Mouse (Mus musculus): Measurements from ENCODE around the gene Itm2c.

Itm2c gene

DNA sequence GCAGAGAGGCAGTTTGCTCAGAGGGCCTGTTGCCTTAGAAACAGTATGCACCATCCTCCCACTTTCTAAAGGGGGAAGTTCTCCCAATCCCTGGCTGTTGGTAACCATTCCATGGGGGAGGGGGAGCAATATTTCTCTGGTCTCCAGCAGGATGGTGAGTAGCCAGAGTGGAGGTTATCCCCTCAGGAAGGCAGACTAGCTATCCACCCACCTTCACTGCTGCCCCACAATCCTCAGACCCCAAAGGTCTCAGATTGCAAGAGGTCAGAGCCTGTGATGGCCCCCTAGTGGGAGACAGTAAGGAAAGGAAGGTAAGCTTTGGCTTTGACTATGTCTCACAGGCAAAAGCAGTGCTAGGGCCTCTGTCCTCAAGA lies 5.3 kb downstream of the Itm2c start:
- no peak for DNase-seq (ENCODE audit: low spot score)

DNA sequence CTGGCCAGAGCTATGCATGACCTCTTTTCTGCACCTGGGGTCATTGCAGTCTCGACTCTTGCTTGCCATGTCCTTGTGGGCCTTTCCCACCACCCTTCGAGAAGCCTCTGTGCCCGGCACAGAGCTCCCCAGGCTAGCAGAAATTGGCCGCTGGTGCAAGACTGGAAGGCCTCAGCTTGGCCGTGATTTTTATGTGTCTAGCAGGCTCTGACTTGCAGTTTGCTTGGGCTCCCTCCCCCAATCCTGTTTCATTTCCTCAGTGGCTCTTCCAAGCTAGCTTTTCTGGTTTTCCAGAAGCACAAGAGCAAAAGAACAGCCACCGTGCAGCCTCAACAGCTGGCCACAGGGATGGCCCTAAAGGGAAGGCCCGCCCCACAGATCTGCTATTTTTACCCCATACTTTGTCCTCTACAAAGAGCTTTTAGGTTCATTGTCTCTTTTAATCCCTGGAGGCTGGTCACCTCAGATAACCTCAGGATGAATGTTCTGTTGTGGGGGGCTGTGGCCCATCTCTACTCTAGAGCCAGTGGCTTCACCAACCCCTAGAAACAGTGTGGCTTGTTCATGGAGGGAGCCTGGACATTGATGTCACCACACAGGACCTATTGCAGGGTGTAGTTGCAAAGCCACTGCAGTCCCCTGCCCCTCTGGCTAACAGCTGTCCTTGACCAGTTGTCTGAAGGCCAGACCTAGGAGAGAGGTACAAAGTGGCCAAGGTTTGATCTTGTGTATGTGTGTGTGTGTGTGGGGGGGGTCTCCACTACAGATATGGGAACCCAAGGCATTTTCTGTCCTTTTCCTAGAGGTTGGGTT lies 6.6 kb downstream of the Itm2c start:
- DNase-seq (ENCODE audit: low spot score) = no peak

- no peak for DNase-seq (ENCODE audit: low spot score)
Measured at GRCm38 (mm10) chr1:85901516-85902107, 7.5 kb downstream of the Itm2c start.

DNA sequence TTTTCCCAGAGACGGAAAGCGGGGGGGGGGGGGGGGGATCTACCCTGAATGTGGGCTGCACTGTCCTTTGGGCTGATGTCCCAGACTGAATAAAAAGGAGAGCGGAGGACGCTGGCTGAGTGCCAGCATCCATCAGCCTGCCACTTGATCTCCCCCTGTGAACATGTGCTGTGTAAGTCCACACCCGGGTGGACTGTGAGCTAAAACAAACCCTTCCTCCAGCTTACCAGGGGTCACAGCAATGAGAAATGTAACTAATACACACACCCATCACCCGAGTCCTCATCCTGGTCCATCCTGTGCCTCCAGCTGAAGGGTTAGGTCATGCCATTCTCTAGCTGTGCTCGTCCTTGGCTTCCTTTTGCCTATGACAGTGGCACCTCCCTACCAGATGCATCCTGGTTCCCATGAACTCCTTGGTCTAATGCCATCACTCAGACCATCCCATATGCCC lies 8.1 kb downstream of the Itm2c start:
- no peak for DNase-seq (ENCODE audit: low spot score)

DNA sequence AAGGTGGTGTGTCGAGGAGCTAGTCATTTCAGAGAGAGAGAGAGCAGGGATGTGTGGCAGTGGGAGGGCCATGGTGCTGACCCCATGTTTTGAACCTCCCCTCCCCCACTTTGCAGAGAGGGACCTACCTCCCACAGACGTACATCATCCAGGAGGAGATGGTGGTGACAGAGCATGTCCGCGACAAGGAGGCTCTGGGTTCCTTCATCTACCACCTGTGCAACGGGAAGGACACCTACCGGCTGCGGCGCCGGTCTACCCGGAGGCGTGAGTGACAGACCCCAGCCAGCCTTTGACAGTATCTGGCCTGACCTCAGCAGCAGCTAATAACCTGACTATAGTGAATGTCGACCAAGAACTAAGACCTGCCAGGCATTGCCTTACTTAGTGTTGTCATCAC lies 12.8 kb downstream of the Itm2c start:
- no peak for DNase-seq (ENCODE audit: low spot score)

DNA sequence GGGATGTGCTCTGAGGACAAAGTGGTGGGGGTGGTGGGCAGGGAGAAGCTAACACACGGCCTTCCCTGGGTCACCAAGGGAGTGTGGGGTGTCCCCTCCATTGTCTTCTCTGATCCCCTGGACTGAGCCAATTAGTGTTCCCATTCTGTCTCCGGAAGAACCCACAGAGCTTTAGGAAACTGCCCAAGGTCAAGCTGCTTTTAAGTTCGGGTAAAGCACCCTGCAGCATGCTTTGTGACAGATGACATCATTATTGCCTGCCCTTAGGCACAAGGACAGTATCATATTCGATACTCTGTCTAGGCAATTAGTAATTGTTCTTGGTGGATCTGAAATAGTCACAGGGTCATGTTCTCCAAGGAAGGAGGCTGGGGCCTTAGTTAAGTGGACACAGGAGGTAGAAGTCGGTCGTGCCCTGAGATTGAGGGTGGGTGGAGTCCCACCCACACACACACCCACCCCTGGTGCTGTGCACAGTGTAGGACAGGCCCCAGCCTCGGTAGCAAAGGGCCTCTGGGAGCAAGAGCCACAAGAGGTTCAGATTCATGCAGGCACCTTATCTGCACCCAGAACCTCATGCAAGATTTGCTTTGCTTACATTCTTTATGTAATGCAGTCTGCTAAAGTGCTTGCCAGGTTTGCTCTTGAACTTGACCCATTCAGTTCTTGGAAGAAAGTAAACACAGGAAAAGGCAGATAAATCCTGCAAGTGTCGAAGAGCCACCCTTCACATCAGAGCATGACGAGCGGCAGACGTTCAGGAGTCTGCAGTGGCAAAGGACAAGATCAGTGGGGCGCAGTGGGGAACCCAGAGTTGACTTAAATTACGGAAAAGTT lies 14.9 kb downstream of the Itm2c start:
- no peak for DNase-seq (ENCODE audit: low spot score)

DNA sequence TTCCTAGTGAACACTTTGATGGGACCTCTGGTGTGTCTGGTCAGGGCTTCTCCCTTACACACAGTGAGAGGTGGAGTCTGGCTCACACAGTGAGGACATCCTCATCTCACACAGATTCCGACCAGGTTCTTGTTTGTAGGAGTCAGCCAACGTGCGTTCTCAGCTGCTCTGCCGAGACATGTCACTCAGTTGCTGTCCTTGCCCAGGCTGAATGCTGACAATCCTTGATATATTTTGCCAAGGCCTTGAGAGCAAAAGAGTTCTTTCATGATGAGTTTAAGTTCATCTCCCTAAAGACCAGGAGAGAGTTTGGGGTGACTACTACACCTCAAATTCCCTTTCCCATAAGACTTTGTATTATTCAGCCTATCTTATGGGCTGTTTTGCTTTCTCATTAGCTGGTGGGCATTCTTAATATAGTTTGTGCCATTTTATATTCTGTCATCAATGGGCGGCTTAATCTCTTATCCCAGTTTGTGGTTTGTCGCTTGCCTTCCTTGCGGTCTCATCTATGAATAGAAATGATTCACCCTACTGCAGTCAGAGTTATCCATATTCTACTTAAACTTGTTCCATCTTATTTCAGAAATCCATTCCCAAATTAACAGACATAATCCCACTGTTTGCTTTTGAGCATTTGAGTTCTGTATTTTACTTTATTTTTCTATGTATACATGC lies 19.1 kb downstream of the Itm2c start:
- no peak for DNase-seq (ENCODE audit: low spot score)

DNA sequence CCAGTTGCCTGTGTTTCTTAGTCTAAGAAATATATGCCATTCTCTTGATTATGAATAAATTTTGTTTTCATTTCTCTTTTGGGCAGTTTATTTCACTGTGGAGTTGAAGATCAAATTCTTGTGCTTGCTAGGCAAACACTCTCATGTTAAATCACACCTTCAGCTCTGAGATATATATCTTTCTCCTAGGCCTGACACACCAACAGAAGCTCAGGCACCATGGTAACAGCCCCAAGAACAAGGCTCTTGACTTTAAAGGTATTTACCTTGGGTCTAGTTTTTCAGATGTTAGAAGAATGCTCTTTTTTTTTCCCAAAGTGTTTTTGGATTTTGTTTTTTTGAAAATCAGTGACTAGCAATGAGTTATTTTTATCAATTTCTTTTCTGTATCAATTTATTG lies 21.8 kb downstream of the Itm2c start:
- no peak for DNase-seq (ENCODE audit: low spot score)

- DNase-seq (ENCODE audit: low spot score) = no peak
Measured at GRCm38 (mm10) chr1:85916830-85917450, 22.9 kb downstream of the Itm2c start.

DNA sequence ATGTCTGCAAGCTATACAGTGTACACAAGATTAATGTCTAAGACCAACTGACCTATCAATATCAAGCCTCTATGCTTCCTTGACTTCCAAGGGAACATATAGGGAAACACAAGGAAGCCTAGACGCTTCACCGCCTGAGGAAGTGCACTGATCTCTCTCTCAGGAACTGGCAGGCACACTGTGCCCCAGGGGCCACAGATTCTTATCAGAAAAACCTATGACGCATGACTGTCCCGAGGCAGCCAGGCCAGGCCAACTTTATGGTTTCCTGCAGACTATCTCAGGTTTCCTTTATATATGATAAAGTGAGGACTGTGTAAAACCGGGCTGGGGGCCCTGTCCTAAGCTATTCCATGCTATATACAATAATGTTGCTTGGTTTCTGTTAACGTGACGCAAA lies 25.5 kb downstream of the Itm2c start:
- DNase-seq (ENCODE audit: low spot score) = no peak

DNA sequence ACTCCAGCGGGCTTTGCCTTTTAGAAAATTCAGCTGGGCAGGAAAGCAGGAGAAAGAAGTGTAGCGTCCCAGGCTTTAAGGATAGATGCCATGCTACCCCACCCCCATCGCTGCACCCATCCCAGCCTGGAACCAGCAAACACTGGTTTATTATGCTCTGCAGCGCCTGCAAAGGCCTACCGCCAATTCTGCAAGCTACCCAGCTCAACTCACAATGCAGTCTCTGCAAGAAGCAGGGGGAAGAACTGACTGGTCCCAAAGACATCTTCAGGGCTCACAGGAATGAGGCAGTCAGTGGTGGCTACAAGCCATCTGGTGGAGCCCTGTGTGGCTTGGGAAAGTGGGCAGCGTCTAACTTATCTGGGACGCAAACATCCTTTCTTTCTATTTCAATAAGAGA lies 27.6 kb downstream of the Itm2c start:
- DNase-seq (ENCODE audit: low spot score) = no peak

DNA sequence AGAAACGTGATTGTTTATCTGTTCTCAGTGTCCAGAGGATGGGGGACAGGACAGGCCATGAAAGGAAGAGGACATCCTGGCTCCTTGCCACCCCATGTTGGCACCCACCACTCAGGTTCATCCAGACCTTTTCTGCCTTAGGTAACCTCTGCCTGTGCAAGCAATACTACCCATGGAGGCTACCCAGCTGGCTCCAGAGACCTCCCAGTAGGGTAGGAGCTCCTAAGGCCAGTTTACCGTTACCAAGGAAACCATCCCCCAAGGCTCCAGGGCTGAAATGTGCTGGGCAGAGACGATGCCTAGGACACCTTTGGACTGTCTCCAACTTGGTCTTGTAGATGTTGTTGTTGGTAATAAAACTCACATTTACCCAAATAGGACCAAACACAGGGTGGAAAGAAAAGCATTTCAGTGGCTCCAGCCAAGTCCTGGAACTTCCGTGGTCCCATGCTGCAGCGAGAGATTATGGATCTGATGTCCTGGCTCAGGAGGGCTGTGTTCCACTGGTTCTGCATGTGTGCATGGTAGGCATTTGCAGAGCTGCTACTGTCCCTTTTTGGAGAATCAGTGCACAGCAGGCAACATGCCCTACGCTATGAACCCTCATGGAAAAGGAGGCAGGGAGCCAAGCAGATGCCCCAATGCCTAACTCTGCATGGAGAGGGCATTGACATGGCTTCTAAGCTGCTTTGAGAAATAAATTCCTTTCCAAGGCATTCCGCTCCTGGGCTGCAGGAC lies 28.2 kb downstream of the Itm2c start:
- DNase-seq (ENCODE audit: low spot score) = no peak

DNA sequence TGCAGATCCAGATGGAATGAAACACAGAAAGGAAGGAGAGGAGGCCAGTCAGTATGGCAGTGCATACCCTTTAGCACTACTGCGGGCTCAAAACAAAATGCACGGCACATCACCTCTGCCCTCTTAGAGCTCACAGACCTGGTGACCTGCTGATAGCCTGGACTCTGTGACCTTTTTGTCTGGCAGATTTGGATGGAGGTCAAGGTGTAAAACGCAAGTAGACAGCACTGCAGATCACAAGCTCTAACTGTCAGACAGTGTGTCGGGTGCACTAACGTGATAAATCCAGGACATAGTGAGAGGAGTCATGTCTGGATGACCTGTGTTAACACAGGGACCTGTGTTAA lies 28.8 kb downstream of the Itm2c start:
- no peak for DNase-seq (ENCODE audit: low spot score)

GRCm38 (mm10) chr1:85925183-85925582 lies 31.1 kb downstream of the Itm2c start:
- DNase-seq (ENCODE audit: low spot score) = no peak

DNA sequence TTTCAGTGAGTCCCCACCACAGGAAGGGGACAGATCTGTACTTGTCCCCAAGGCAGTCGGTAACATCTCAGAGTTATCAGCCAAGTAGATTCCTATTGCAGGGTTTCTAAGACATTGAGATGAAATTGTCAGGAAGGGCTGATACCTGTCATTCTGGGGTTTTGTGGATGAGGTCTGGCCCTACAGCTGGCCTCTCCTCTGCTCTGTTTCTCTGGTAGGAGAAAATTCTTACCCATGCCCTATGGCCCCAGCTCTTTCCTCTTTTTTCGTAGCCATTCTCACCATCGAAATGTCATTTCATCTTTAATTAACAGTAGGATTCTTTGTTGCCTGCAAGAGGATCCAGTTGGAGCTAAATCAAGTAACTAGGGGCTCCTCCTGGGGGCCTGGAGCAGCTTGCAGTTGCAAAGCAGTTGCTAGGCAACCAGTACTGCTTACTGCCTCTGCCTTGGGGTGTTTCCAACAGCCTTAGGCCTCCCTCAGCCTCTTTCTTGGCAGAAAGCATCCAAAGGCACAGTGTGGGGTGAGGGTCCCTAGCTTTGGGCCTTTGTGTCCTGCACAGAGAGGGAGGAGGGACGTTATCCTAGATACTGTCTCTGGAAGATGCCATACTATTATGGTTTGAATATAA lies 34.1 kb downstream of the Itm2c start, which contains the start of gene 4933407L21Rik:
Gene 4933407L21Rik (plus strand): TSS at position 427 of the 631 bp plus-strand sequence.
- DNase-seq (ENCODE audit: low spot score) = no peak

DNA sequence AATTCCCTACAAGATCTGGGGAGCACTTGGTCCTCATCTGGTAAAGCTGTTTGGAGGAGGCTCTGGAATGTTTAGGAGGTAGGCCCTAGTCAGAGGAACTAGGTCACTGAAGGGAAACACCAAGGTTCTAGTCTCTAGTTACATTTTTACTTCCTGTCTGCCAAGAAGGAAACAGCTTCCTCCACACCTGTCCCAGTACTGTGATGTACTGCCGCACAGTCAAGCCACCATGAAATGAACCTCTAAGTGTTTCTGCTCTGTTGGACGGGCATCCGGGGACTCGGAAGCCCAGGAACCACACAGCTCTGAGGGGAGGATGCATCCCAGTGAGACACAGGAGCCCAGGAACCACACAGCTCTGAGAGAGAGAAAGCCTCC lies 34.6 kb downstream of the Itm2c start:
- no peak for DNase-seq (ENCODE audit: low spot score)

- no peak for DNase-seq (ENCODE audit: low spot score)
Measured at GRCm38 (mm10) chr1:85929406-85929805, 35.3 kb downstream of the Itm2c start.

DNA sequence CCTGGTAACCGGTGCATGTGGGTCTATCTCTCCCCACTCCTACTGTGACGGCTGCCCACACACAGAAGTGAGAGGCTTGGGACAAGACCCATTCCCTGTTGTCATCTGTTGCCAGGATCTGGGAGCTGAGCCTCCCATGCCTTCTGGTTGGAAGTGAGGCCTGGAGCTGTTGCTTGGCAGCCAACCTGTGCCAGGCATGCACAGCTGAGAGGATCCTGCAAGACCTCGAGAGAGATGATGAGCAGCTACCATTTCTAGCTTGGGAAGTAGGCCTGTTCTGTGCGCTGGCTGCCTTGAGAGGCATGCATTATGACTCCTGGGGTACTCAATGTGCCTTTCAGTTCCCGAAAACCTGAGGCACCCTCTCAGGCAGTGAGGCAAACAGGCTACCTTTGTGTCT lies 37.1 kb downstream of the Itm2c start:
- DNase-seq (ENCODE audit: low spot score) = no peak

DNA sequence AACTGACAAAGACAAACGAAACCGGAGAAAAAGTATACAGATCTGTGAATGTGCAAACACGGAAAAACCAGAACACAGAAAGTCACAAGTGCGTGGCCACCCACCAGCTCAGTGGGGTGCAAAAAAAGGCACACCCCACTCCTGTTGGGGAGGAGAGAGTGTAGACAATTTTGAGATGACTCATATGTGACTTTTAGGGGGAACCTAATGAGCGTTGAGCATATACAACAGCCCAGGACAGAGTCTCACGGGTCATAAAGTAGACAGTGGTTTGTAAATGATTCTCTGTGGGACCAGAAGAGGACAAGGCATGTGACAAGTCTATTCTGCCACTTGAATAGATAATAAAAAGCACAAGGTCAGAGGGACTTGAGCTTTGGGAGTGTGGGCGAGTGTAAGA lies 39.1 kb downstream of the Itm2c start:
- DNase-seq (ENCODE audit: low spot score) = no peak

- no peak for DNase-seq (ENCODE audit: low spot score)
Measured at GRCm38 (mm10) chr1:85933631-85934465, 39.8 kb downstream of the Itm2c start.
